Mouse (Mus musculus) thymus, postnatal 4 days (tissue): Measurements from ENCODE around the gene Ptges3l.
A peak's percentile ranks its signal among the peaks of the same experiment; 100 is the strongest.
"Not testable (repeated sequence)": the region's sequence is repeated elsewhere in the genome, so short reads cannot be mapped to it uniquely, and the experiment has no call there.

ENCODE experiments used
- DNase-seq: peaks from one replicate; pipeline ENCODE4 v3.0.0; 2021

Ptges3l gene

GRCm38 (mm10) chr11:101455627-101456026 lies 30.5 kb upstream of the Ptges3l start:
- DNase-seq, result no peak

- DNase-seq, result no peak
These were observed 29.6 kb upstream of the Ptges3l start for GRCm38 (mm10) chr11:101454702-101455101.

DNA sequence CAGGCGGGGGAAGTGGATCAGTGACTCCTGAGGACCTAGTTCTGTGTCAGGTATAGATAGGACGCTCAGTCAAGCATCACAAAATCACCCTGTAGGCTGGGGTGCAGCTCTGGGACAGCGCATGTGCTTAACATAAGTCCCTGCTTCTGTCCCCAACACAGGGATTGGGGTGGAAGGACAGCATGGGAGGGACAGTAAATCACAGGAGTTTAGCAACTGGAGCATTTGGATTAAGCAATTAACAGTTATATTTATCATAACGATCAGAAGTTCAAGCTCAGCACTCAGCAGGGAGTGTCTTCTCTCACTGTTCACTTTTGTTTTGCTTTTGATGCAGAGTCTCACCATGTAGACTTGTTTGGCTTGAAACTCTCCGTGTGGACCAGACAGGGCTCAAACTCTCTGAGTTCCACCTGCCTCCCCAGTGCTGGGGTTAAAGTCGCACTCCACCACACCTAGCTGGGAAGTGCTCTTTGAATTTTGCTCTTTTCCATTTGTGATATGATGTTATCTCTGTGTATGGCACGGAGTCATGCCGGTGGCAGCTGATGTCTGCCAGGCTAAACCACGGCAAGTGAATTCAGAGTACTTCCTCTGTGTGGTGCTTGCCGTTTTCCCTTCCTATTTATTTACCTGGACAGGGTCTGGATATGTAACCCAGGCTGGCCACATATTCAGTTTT lies 27.1 kb upstream of the Ptges3l start:
- DNase-seq, result no peak

DNA sequence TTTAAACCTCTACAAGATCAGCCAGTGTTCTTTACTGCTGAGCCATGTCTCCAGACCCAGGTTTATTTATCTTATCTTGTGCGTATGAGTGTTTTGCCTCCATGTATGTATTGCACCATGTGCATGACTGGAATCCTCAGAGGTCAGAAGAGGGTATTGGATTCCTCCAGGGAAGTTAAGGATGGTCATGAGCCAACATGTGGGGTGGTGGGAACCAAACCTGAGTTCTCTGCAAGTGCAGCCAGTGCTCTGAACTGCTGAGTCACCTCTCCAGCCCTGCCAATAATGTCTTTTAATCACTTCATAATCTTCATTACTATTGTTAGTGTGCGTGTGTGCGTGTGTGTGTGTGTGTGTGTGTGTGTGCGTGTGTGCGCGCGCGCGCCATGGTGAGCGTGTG lies 26.4 kb upstream of the Ptges3l start:
- no peak for DNase-seq

DNA sequence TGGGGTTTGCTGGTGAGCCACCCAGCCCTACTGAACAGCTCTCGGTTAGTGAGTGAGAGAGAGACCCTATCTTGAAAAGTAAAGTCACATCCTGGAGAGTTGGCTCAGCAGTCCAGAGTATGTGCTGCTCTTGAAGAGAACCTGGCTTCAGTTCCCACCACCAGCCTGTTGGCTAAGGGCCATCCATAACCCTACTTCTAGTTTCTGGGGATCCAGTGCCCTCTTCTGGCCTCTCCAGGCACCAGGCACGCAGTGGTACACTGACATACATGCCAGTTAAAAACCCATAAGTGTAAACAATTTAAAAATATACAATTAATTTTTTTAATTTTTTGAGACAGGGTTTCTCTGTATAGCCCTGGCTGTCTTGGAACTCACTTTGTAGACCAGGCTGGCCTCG lies 25.3 kb upstream of the Ptges3l start:
- peak; percentile 53 for DNase-seq

- DNase-seq, result not testable (repeated sequence)
These were observed 24.5 kb upstream of the Ptges3l start for GRCm38 (mm10) chr11:101449596-101449995.

GRCm38 (mm10) chr11:101448899-101449298 lies 23.8 kb upstream of the Ptges3l start:
- no peak for DNase-seq

- peak; percentile 72 for DNase-seq
These were observed 23.2 kb upstream of the Ptges3l start, which contains the start of gene Ifi35 for GRCm38 (mm10) chr11:101448274-101448746. Ifi35 (plus strand) TSS chr11:101448407.

DNA sequence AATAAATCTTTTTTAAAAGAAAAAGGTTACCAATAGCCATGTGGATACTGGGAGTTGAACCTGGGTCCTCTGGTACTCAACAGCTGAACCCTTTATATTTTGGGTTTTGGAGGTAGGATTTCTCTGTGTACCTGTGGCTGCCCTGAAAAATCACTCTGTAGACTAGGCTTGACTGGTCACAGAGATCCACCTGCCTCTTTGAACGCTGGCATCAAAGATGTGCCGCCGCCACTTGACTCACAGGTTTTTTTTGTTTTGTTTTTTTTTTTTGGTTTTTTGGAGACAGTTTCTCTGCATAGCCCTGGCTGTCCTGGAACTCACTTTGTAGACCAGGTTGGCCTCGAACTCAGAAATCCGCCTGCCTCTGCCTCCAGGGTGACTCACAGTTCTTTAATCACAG lies 22.7 kb upstream of the Ptges3l start:
- peak; percentile 45 for DNase-seq

DNA sequence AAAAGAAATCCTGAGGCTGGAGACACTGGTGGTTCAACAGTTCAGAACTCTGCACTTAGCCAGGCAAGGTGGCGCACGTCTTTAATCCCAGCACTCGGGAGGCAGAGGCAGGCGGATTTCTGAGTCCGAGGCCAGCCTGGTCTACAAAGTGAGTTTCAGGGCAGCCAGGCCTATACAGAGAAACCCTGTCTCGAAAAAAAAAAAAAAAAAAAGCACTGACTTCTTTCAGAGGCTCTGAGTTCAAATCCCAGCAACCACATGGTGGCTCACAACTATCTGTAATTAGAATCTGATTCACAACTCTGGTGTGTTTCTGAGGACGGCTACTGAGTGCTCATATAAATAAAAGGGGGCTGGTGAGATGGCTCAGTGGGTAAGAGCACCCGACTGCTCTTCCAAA lies 21.7 kb upstream of the Ptges3l start:
- DNase-seq, result not testable (repeated sequence)

DNA sequence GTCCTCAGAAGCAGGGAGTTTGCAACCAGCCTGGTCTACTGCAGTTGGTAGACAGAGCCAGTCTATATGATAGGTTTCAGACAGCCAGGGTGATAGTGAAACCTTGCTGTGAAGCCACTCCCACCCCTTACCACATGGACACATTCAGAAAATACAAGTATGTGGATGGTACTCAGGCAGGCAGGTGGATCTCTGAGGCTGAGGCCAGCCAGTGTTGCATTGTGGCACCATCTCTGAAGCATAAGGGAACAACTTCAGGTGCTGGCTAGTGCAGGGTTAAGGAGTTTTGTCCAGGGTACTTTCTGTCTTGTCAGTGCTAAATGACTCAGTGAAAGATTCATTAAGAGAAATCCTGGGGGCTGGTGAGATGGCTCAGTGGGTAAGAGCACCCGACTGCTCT lies 21.2 kb upstream of the Ptges3l start:
- DNase-seq, result no peak

DNA sequence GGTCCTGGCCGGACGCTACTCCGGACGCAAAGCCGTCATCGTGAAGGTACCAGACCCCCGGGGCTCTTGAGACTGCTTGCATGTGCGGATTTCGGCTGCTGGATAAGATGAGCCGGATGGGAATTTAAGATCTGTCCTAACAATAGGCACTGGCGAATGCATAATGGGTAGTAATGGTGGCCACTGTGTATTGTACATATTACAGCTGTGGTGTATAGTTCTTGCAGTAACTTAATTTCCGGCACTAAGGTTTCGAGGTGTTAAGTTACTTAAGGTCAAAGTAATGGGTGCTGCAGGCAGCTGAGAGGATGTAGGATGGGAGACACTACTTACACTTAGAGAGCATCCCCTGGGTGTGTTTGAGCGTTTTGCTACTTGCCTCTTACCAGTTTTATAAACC lies 17.6 kb upstream of the Ptges3l start:
- no peak for DNase-seq

GRCm38 (mm10) chr11:101442127-101442693 lies 17.1 kb upstream of the Ptges3l start, which contains the start of gene Rpl27:
Rpl27 (plus strand) TSS chr11:101442298.
- DNase-seq, result peak; percentile 93

DNA sequence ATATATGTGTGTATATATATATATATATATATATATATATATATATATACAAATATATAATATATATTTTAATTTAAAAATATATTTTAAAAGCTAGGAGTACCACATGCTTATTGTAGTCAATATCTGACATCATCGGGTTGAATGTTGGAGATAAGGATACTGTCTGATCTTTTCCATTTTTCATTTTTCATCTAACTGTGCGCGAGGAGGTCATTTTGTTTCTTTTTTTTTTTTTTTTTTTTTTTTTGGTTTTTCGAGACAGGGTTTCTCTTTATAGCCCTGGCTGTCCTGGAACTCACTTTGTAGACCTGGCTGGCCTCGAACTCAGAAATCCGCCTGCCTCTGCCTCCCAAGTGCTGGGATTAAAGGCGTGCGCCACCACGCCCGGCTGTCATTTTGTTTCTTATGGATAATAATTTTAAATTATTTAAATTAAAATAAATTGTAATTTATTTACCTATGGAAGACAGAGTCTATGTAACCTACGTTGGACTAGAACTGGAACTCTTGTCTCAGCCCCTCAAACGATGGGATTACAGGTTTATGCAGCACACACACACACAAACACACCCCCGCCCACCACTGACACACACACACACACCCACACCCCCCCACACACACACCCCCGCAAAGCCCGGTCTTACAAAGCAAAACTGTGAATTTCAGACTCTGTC lies 16.5 kb upstream of the Ptges3l start:
- not testable (repeated sequence) for DNase-seq

DNA sequence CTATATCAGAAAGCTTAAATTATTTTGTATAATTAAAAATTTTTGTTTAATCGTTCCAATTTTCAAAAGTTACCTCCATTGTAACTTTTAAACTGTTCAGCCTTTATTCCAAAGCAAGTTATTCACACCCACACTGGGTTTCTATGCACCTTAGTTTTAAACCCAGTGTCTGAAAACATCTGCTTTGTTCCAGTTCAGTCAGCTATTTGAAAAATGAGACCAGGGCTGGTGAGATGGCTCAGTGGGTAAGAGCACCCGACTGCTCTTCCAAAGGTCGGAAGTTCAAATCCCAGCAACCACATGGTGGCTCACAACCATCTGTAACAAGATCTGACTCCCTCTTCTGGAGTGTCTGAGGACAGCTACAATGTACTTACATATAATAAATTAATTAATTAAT lies 12.9 kb upstream of the Ptges3l start:
- DNase-seq, result not testable (repeated sequence)

DNA sequence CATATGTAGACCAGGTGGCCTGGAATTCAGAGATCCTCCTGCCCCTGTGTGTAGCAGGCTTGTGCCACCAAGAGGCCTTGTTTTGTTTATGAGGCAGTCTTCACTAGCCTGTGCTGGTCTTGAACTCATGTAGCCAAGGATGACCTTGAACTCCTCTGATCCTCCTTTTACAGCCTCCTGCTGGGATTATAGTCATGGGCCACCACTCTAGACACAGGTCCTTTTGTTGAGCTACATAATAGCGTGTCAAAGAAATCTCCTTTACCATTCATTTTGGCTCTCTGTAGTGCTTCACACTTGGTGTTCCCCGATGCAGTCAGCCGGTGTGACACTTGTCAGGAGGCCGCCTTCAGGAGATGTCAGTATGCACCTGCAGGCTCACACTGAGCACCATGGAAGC lies 11.8 kb upstream of the Ptges3l start:
- DNase-seq, result no peak

GRCm38 (mm10) chr11:101435831-101436230 lies 10.7 kb upstream of the Ptges3l start:
- DNase-seq, result no peak

DNA sequence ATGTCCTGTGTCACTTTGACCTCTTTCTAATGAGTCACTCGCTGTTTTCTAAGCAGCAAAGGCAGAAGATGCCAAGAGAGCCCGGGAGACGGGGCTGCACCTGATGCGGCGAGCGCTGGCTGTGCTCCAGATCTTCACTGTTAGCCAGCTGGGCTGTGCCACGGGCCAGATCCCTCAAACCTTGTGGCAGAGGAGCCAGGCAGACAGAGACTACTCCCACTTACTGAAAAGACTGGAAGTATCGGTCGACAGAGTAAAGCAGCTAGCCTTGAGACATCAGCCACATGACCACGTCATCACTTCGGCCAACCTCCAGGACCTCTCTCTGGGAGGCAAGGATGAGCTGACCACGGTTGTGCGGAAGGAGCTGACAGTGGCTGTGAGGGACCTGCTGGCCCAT lies 8.3 kb upstream of the Ptges3l start:
- no peak for DNase-seq

DNA sequence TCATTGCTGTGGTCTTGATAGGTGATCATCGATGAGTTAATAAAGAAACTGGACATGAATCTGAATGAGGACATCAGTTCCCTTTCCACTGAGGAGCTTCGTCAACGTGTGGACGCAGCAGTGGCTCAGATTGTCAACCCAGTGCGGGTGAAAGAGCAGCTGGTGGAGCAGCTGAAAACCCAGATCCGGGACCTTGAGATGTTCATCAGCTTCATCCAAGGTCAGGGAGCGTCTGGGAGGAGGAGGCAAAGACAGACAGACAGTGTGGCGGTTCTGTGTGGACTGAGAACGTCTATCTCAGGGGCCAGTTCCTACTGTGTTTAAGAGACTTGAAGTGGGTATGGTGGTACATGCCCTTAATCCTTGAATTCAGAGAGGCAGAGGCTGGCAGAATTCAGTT lies 6.2 kb upstream of the Ptges3l start:
- DNase-seq, result no peak

DNA sequence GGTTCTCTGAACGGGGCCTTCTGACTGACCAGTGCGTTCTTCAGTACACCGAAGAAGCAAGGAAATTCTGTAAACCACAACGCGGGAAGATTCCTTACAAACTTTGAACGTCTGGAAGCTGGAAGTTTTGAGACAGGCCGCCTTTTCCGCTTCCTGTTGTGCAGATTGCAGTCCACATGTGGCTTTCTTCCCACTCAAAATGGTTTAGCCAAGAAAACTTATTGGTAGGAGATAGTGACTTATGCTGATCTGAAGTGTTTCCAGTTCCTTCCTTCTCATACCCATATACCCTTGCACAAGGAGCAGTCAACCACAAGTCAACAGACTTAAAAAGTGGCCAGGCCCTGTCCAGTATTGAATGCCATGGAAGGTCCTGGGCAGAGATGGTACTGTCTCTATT lies 1.0 kb upstream of the Ptges3l start:
- DNase-seq, result no peak

DNA sequence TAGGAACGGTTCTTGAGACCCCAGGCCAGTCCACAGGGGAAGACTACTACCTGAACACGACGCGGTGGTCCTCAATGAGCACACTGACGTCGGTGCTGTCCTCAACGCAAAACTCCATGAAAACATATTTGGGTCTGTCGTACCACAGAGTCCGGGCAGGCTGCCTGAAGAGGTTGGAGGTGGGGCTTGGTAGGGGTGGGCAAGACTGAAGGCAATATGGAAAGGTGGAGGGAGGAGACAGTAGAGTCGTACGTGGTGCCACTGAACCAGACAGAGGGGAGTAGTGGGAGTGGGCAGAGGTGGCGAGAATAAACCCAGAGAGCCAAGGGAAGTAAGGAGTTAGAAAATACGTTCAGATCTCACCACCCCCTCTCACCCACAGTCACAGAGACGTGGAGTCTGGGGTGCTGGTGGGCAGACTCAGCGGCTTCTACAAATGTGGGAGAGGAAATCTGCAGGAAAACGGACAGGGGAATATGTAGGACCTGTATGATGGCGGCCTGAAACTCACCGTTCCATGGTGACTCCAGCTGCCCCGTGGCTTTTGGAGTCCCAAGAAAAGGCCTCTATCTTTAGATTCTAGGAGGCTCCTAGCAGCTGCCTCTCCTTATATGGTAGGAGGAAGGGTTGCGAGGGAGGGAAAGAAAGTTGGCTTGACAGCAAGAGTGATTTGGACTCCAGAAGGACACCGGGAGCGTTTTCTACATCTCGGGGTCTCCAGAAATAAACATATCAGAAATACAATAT lies 855 bp downstream of the Ptges3l start, which contains the start of gene Gm27029:
TSS of gene Gm27029 (minus strand) at position 692 of the 747 bp plus-strand sequence.
- no peak for DNase-seq

GRCm38 (mm10) chr11:101420148-101420547 lies 5.0 kb downstream of the Ptges3l start:
- no peak for DNase-seq

GRCm38 (mm10) chr11:101419610-101420009 lies 5.5 kb downstream of the Ptges3l start:
- peak; percentile 30 for DNase-seq
